Mouse (Mus musculus): ENCODE results near the gene Atp6v0d1. TPM values are rescaled to one million over a fixed set of nuclear protein-coding genes. Genes with fewer than 3 reads are reported as not detected.
"Not testable (repeated sequence)": the region's sequence is repeated elsewhere in the genome, so short reads cannot be mapped to it uniquely, and the experiment has no call there.

Atp6v0d1 gene
- polyA plus RNA-seq, 1 experiment from 2014 or later: 273 TPM

DNA sequence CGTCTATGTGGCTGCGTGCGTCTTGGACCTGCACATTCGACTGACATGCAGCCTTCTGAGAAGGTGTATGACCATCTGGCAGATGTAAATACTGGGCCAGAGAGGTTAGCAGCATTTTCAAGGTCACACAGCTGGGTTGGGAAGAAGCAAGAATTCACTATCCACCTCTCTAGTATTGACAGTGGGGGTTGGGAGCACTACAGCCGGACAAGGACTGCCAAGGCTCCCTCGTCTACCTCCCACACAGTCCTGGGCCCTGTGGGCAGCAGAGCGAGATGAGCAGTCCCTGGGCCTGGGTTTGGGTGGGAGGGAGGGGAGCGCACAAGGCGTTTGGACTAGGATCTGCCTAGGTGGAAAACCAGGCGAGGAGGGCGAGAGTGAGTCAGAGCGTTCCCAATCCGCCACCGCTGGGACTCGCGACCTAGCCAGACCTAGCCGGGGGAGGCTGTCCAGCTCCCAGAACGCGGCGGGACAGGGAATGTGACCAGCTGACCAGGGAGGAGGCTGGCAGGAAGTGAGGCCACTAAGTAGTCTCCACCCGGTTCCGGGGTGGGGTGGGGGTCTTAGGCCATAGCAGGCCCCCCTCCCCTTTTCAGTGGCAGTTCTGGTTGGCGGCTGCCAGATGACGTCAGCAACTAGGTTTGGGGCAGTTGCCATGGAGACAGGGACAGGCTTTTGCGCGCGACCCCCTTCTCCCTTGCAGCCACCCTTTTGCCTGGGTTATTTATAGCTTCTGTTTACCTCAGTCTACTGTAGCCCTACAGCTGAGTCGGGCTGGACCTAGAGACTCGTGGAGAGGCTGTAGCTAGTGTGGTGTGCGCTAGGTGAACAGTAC, 40.6 kb upstream of the Atp6v0d1 start:
- WGBS: 1% methylated on average over 30 of the region's 30 CpGs

GRCm38 (mm10) chr8:105605491-105606188, 39.8 kb upstream of the Atp6v0d1 start:
- H3K36me3 ChIP-seq (ENCODE audit: control insufficient read depth, insufficient read depth, low read length): no peaks in the 10 kb centered on the region
- no peaks in the 10 kb centered on the region for H3K27me3 ChIP-seq (replicated peaks; ENCODE audit: control insufficient read depth, insufficient read depth, low read length)
- H3K9me3 ChIP-seq (ENCODE audit: control insufficient read depth, low read length): no peaks in the 10 kb centered on the region
- peak overlapping the region; percentile 85 for H3K4me3 ChIP-seq (ENCODE audit: low read length)
- ATAC-seq: peak; percentile 19
- H3K27ac ChIP-seq (ENCODE audit: low read depth, low read length): peak overlapping the region; percentile 93
- H3K9ac ChIP-seq (ENCODE audit: low read depth, low read length): peak overlapping the region; percentile 96
- WGBS: 1% methylated on average over 26 of the region's 39 CpGs
- H3K4me2 ChIP-seq (ENCODE audit: low read length): peak overlapping the region; percentile 69
- H3K4me1 ChIP-seq (ENCODE audit: control insufficient read depth, insufficient read depth, low read depth, low read length): peaks cover 14% of the 10 kb centered on the region

More for the DNA sequence above, 40.6 kb upstream of the Atp6v0d1 start:
- H3K36me3 ChIP-seq (ENCODE audit: control insufficient read depth, insufficient read depth, low read length): no peaks in the 10 kb centered on the region
- H3K9me3 ChIP-seq (ENCODE audit: control insufficient read depth, low read length): no peaks in the 10 kb centered on the region
- peaks cover 14% of the 10 kb centered on the region for H3K4me1 ChIP-seq (ENCODE audit: control insufficient read depth, insufficient read depth, low read depth, low read length)
- peak overlapping the region; percentile 85 for H3K4me3 ChIP-seq (ENCODE audit: low read length)
- peak overlapping the region; percentile 96 for H3K9ac ChIP-seq (ENCODE audit: low read depth, low read length)
- peak overlapping the region; percentile 93 for H3K27ac ChIP-seq (ENCODE audit: low read depth, low read length)
- ATAC-seq: peak; percentile 82
- peak overlapping the region; percentile 69 for H3K4me2 ChIP-seq (ENCODE audit: low read length)
- no peaks in the 10 kb centered on the region for H3K27me3 ChIP-seq (replicated peaks; ENCODE audit: control insufficient read depth, insufficient read depth, low read length)

- Histone ChIP-seq H3K36me3 (ENCODE audit: control insufficient read depth, insufficient read depth, low read length) (no peaks in the 10 kb centered on the region), H3K9me3 (ENCODE audit: control insufficient read depth, low read length) (no peaks in the 10 kb centered on the region), H3K4me3 (ENCODE audit: low read length) (peak within 1 kb of the TSS; percentile 85), H3K27me3 (replicated peaks; ENCODE audit: control insufficient read depth, insufficient read depth, low read length) (no peaks in the 10 kb centered on the region), H3K4me2 (ENCODE audit: low read length) (peak within 1 kb of the TSS; percentile 69), H3K4me1 (ENCODE audit: control insufficient read depth, insufficient read depth, low read depth, low read length) (peaks cover 14% of the 10 kb centered on the region), H3K9ac (ENCODE audit: low read depth, low read length) (peak within 1 kb of the TSS; percentile 96), H3K27ac (ENCODE audit: low read depth, low read length) (peak within 1 kb of the TSS; percentile 93)
- ATAC-seq: peak; percentile 85
- WGBS: under 1% methylated on average over 21 of the region's 42 CpGs
Observed at GRCm38 (mm10) chr8:105604804-105605381, 39.0 kb upstream of the Atp6v0d1 start, which contains the start of gene Ripor1. Gene Ripor1 (plus strand): TSS chr8:105605255.

DNA sequence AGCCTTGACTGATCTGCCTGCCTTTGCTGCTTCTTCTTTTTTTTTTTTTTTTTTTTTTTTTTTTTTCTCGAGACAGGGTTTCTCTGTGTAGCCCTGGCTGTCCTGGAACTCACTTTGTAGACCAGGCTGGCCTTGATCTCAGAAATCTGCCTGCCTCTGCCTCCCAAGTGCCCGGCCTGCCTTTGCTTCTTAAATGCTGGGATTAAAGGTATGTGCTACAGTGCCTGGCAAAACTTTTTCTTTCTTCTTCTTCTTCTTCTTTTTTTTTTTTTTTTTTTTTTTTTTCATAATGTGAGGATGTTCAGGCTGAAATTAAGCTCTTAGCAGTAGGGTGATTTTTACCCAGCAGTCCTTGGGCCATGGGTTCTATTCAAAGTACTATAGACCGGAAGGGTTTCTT, 36.7 kb upstream of the Atp6v0d1 start:
- H3K4me3 ChIP-seq (ENCODE audit: low read length); H3K27ac ChIP-seq (ENCODE audit: low read depth, low read length); H3K4me2 ChIP-seq (ENCODE audit: low read length); H3K27me3 ChIP-seq (replicated peaks; ENCODE audit: control insufficient read depth, insufficient read depth, low read length); H3K9ac ChIP-seq (ENCODE audit: low read depth, low read length); H3K9me3 ChIP-seq (ENCODE audit: control insufficient read depth, low read length); H3K36me3 ChIP-seq (ENCODE audit: control insufficient read depth, insufficient read depth, low read length); ATAC-seq: not testable (repeated sequence)
- 79% methylated on average over 3 of the region's 3 CpGs for WGBS
- H3K4me1 ChIP-seq (ENCODE audit: control insufficient read depth, insufficient read depth, low read depth, low read length): peaks cover 12% of the 10 kb centered on the region

DNA sequence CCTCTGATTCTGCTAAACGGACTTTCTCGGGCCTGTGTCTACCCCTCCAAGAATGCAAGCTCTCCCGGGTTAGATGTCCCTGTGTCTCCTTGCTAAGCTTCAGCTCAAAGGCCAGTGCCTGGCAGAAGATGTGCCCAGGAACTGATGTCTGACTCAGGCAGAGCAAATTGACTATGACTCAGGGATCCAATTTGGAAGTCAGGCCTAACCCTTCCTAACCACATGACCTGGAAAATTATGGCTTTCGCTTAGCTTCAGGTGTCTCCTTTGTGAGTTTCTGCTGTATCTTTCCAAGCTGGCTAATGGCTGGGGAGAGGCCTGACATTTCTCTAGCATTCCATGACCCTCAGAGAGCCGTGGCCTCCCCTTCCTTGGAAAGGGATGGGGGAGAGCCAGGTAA, 35.5 kb upstream of the Atp6v0d1 start:
- no peak for ATAC-seq
- Histone ChIP-seq H3K36me3 (ENCODE audit: control insufficient read depth, insufficient read depth, low read length) (no peaks in the 10 kb centered on the region), H3K27me3 (replicated peaks; ENCODE audit: control insufficient read depth, insufficient read depth, low read length) (no peaks in the 10 kb centered on the region), H3K4me3 (ENCODE audit: low read length) (no peak overlapping the region), H3K9ac (ENCODE audit: low read depth, low read length) (no peak overlapping the region), H3K4me2 (ENCODE audit: low read length) (no peak overlapping the region), H3K27ac (ENCODE audit: low read depth, low read length) (no peak overlapping the region), H3K4me1 (ENCODE audit: control insufficient read depth, insufficient read depth, low read depth, low read length) (peaks cover 5% of the 10 kb centered on the region), H3K9me3 (ENCODE audit: control insufficient read depth, low read length) (no peaks in the 10 kb centered on the region)
- 75% methylated on average over 5 of the region's 5 CpGs for WGBS

DNA sequence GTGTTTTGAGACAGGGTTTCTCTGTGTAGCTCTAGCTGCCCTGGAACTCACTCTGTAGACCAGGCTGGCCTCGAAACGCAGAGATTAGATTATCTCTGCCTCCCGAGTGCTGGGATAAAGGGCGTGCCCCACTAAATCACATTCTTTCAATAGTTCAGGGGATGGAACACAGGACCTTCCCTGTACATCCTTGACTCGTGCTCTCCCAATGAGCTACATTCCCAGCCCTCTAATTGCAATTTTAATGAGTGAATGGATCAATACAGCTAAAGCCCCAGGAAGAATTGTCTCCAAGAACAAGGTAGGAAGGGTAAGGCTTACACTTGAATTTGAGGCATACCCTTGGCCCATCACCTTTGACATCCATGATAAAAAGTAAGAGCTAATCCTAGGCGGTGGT, 32.9 kb upstream of the Atp6v0d1 start:
- no peak overlapping the region for H3K9ac ChIP-seq (ENCODE audit: low read depth, low read length)
- no peaks in the 10 kb centered on the region for H3K9me3 ChIP-seq (ENCODE audit: control insufficient read depth, low read length)
- no peak overlapping the region for H3K27ac ChIP-seq (ENCODE audit: low read depth, low read length)
- no peak for ATAC-seq
- no peaks in the 10 kb centered on the region for H3K36me3 ChIP-seq (ENCODE audit: control insufficient read depth, insufficient read depth, low read length)
- 0 out of 2 replicates have a peak, but pooled peaks cover 1% of the 10 kb centered on the region for H3K4me1 ChIP-seq (ENCODE audit: control insufficient read depth, insufficient read depth, low read depth, low read length)
- WGBS: 80% methylated on average over 6 of the region's 6 CpGs
- no peaks in the 10 kb centered on the region for H3K27me3 ChIP-seq (replicated peaks; ENCODE audit: control insufficient read depth, insufficient read depth, low read length)
- no peak overlapping the region for H3K4me2 ChIP-seq (ENCODE audit: low read length)
- no peak overlapping the region for H3K4me3 ChIP-seq (ENCODE audit: low read length)

GRCm38 (mm10) chr8:105596362-105597034, 30.7 kb upstream of the Atp6v0d1 start:
- Histone ChIP-seq H3K9me3 (ENCODE audit: control insufficient read depth, low read length) (no peaks in the 10 kb centered on the region), H3K4me2 (ENCODE audit: low read length) (peak overlapping the region; percentile 22), H3K27me3 (replicated peaks; ENCODE audit: control insufficient read depth, insufficient read depth, low read length) (no peaks in the 10 kb centered on the region), H3K27ac (ENCODE audit: low read depth, low read length) (no peak overlapping the region), H3K36me3 (ENCODE audit: control insufficient read depth, insufficient read depth, low read length) (no peaks in the 10 kb centered on the region), H3K9ac (ENCODE audit: low read depth, low read length) (no peak overlapping the region), H3K4me3 (ENCODE audit: low read length) (no peak overlapping the region), H3K4me1 (ENCODE audit: control insufficient read depth, insufficient read depth, low read depth, low read length) (0 out of 2 replicates have a peak, but pooled peaks cover 2% of the 10 kb centered on the region)
- peak; percentile 71 for ATAC-seq
- WGBS: 7% methylated on average over 14 of the region's 14 CpGs

DNA sequence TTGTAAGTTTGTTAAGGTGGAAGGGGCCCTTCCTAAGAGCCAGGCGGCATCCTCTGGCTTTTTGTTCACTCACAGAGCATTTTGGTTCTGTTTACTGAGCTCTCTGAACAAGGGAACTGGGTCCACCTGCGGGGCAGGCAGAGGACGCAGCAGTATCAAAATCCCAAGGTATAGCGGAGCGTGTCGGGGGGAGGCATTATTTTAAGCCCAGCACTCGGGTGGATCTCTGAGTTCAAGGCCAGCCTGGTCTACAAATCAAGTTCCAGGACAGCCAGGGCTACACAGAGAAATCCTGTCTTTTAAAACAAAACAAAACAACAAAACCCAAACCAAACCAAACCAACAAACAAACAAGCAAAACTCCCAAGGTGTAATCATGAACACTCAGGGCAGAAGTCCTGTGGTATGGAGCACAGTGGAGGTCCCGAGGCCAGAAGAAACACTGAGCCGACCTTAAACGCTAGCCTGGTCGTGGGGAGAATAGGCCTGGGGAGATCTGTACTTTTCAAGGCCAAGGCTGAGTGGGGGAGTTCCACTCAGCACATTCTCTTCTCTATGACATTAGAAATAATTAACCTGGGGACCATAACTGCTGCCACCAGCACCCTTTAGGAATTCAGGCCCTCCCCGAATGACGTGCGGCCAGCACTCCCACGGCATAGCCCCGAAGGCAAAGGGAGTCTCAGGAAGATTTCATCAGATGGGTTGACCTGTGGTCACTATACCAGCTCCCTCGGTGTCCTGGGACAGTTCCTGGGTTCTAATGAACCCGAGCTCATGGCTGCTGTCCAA, 28.8 kb upstream of the Atp6v0d1 start:
- 79% methylated on average over 18 of the region's 18 CpGs for WGBS
- no peak overlapping the region for H3K4me3 ChIP-seq (ENCODE audit: low read length)
- H3K27me3 ChIP-seq (replicated peaks; ENCODE audit: control insufficient read depth, insufficient read depth, low read length): no peaks in the 10 kb centered on the region
- H3K36me3 ChIP-seq (ENCODE audit: control insufficient read depth, insufficient read depth, low read length): no peaks in the 10 kb centered on the region
- no peak overlapping the region for H3K9ac ChIP-seq (ENCODE audit: low read depth, low read length)
- H3K27ac ChIP-seq (ENCODE audit: low read depth, low read length): no peak overlapping the region
- 0 out of 2 replicates have a peak, but pooled peaks cover 2% of the 10 kb centered on the region for H3K4me1 ChIP-seq (ENCODE audit: control insufficient read depth, insufficient read depth, low read depth, low read length)
- ATAC-seq: no peak
- no peaks in the 10 kb centered on the region for H3K9me3 ChIP-seq (ENCODE audit: control insufficient read depth, low read length)
- H3K4me2 ChIP-seq (ENCODE audit: low read length): no peak overlapping the region

Data from hindbrain, embryonic 16.5 days (tissue).